Mouse (Mus musculus) intestine, postnatal 0 days (tissue): Measurements from ENCODE around the gene Elf5. TPM values are rescaled to one million over a fixed set of nuclear protein-coding genes. Genes with fewer than 3 reads are reported as not detected.

Experiments
- ATAC-seq: fragments of 200-750 bp; cut with Nextera tagmentation; 2 replicates; pipeline ENCODE4 v1.8.0; 2017; ENCODE audit warnings: mild to moderate bottlenecking, moderate TSS enrichment, moderate library complexity
- H3K27ac ChIP-seq: fragments of 300-500 bp; sonication (generic); 2 replicates; pipeline ENCODE4 v1.5.1; 2014; ENCODE audit warnings: mild to moderate bottlenecking, low read depth, low read length, moderate library complexity
- H3K27me3 ChIP-seq: fragments of 300-500 bp; sonication (generic); replicated peaks from 2 replicates; pipeline ENCODE4 v1.6.1; 2014; ENCODE audit warnings: low read length, mixed read lengths; ENCODE audit not compliant: control insufficient read depth, insufficient read depth
- H3K36me3 ChIP-seq: fragments of 300-500 bp; sonication (generic); 2 replicates; pipeline ENCODE4 v1.6.1; 2014; ENCODE audit warnings: mild to moderate bottlenecking, moderate library complexity; ENCODE audit not compliant: control insufficient read depth, insufficient read depth
- H3K4me1 ChIP-seq: fragments of 300-500 bp; sonication (generic); replicated peaks from 2 replicates; pipeline ENCODE4 v1.6.1; 2014; ENCODE audit warnings: antibody characterized with exemption, low read length, mixed read lengths; ENCODE audit not compliant: control insufficient read depth, insufficient read depth
- H3K4me2 ChIP-seq: fragments of 300-500 bp; sonication (generic); replicated peaks from 2 replicates; pipeline ENCODE4 v1.6.1; 2014; ENCODE audit warnings: low read depth, mild to moderate bottlenecking, moderate library complexity
- H3K4me3 ChIP-seq: fragments of 300-500 bp; sonication (generic); 2 replicates; pipeline ENCODE4 v1.5.1; 2014; ENCODE audit warnings: low read depth, low read length
- H3K9ac ChIP-seq: fragments of 300-500 bp; sonication (generic); 2 replicates; pipeline ENCODE4 v1.6.1; 2014; ENCODE audit warnings: mild to moderate bottlenecking, low read depth, low read length
- H3K9me3 ChIP-seq: fragments of 300-500 bp; sonication (generic); 2 replicates; pipeline ENCODE4 v1.6.1; 2016; ENCODE audit warnings: mixed run types; ENCODE audit not compliant: control insufficient read depth
- CTCF ChIP-seq: sonication (generic); IDR thresholded peaks from 2 replicates; pipeline ENCODE4 v1.5.1; 2016; ENCODE audit warnings: low read depth, mild to moderate bottlenecking, control low read depth, antibody characterized with exemption, moderate library complexity
- WGBS: fragments of 180-500 bp; shearing (Covaris S2); extraction: QIAGEN DNeasy Blood & Tissue Kit; methylation state at CpG from one replicate; pipeline ENCODE4 v1.1.7; 2014; 5-methylcytosine and 5-hydroxymethylcytosine counted together
- polyA plus RNA-seq: library from polyadenylated mRNA; unstranded; fragments of >200 nt; fragmentation: Nextera tagmentation; extraction: Ambion mirVana; gene quantifications from 2 replicates; pipeline ENCODE4 v1.2.1, GENCODE M21; 2015

The Elf5 gene
- polyA plus RNA-seq, 1 experiment from 2014 or later, result not detected

DNA sequence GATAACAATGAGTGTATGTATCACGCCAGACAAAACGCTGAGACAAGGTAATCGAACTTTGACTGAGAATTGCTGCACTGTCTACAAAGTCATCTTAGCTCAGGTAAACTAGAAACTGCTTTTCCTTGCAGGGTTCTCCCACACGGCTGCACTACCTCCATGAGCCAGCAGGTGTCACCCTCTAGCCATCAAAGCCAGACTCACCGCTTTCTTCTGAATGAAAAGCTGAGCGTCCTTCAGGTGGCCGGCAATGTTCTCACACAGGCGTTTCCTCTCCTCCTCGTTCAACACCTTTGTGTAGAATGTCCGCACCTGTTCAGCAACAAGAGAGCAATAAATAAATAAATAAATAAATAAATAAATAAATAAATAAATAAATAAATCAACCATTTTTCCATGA, 45.2 kb downstream of the Elf5 start:
- TF ChIP-seq CTCF, result peak; percentile 96
- Histone ChIP-seq H3K4me1 (no peaks in the 10 kb centered on the region), H3K27me3 (no peaks in the 10 kb centered on the region), H3K9ac (no peak overlapping the region), H3K4me3 (no peak overlapping the region), H3K27ac (no peak overlapping the region), H3K36me3 (peaks cover 72% of the 10 kb centered on the region), H3K4me2 (no peak overlapping the region), H3K9me3 (no peaks in the 10 kb centered on the region)
- 20% methylated on average over 10 of the region's 10 CpGs for WGBS
- ATAC-seq, result peak; percentile 58; the same call in 1 of the 2 replicates

- Histone ChIP-seq H3K9ac (no peak overlapping the region), H3K9me3 (no peaks in the 10 kb centered on the region), H3K4me3 (no peak overlapping the region), H3K4me1 (no peaks in the 10 kb centered on the region), H3K36me3 (peaks cover 76% of the 10 kb centered on the region), H3K4me2 (no peak overlapping the region), H3K27ac (no peak overlapping the region), H3K27me3 (no peaks in the 10 kb centered on the region)
- no peak for TF ChIP-seq CTCF
- no peak for ATAC-seq
- 89% methylated on average over 5 of the region's 5 CpGs for WGBS
Observed at GRCm38 (mm10) chr2:103457048-103457447, 45.6 kb downstream of the Elf5 start.

DNA sequence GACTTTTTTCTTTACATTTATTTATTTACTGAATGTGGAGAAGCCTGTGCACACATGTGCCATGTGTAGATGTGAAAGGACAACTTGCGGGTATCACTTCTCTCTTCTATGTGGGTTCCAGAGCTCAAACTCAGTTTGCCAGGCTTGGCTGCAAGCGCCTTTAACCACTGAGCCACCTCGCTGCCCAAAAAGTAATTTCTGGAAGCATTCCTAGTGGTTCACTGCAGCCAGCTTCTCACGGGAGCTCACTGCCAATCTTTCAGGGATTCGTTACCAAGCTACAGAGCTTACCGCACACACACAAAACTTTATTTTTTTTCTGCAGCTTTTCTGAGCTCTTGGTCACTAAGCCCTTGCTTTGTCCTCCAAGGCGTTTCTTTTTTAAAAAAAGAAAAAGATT, 46.1 kb downstream of the Elf5 start:
- no peak overlapping the region for H3K4me2 ChIP-seq
- H3K4me1 ChIP-seq, result no peaks in the 10 kb centered on the region
- WGBS, result 90% methylated on average over 7 of the region's 7 CpGs
- H3K27me3 ChIP-seq, result no peaks in the 10 kb centered on the region
- peaks cover 81% of the 10 kb centered on the region for H3K36me3 ChIP-seq
- no peak for TF ChIP-seq CTCF
- H3K4me3 ChIP-seq, result no peak overlapping the region
- H3K9ac ChIP-seq, result no peak overlapping the region
- H3K9me3 ChIP-seq, result no peaks in the 10 kb centered on the region
- no peak for ATAC-seq
- no peak overlapping the region for H3K27ac ChIP-seq

DNA sequence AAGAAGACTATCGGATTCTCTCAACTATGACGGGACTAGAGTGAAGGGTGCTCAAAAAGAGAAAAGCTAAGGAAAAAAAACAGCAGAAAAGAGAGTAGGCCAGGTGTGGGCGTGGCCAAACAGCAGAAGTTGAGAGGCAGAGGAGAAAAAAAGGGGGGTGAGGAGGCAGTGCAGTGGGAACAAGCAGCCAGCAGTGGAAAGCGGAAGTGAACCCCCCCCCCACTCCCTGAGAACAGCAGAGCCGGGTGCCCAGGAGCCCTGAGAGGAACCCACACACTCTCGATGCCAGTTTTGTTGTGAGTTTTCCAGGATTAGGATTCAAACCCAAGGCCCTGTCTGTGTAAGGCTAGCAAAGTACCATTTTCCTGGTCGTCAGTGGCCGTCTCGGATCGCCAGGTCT, 47.6 kb downstream of the Elf5 start:
- Histone ChIP-seq H3K4me2 (no peak overlapping the region), H3K36me3 (peaks cover 81% of the 10 kb centered on the region), H3K4me1 (no peaks in the 10 kb centered on the region), H3K9me3 (no peaks in the 10 kb centered on the region), H3K27ac (no peak overlapping the region), H3K4me3 (no peak overlapping the region), H3K27me3 (no peaks in the 10 kb centered on the region), H3K9ac (no peak overlapping the region)
- WGBS, result 95% methylated on average over 10 of the region's 10 CpGs
- TF ChIP-seq CTCF, result no peak
- ATAC-seq, result no peak

- Histone ChIP-seq H3K27ac (peak overlapping the region; percentile 15; the same call in 1 of the 2 replicates), H3K4me2 (no peak overlapping the region), H3K36me3 (peaks cover 79% of the 10 kb centered on the region), H3K27me3 (no peaks in the 10 kb centered on the region), H3K4me1 (no peaks in the 10 kb centered on the region), H3K9ac (no peak overlapping the region), H3K9me3 (no peaks in the 10 kb centered on the region), H3K4me3 (no peak overlapping the region)
- TF ChIP-seq CTCF, result no peak
- no peak for ATAC-seq
- 71% methylated on average over 8 of the region's 8 CpGs for WGBS
Observed at GRCm38 (mm10) chr2:103461210-103461609, 49.7 kb downstream of the Elf5 start.

DNA sequence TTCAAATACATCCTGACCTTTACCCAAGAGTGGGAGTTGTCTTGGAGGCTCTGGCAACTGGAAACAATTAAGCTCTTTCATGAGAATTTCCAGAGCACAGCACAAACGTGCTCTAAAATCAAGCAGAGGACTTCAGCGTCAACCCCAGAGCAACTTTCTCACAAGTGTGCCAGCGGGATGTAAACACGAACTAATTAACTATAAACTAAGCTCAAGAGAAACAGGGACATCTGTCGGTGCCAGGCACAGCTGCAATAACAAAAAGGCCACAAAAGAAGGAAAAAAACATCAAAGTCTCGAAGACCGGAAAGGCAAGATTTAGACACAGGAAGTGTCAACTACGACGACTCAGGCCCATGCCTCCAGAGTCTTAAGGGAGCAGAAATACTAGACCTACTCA, 50.3 kb downstream of the Elf5 start:
- H3K27ac ChIP-seq, result 0 out of 2 replicates have a peak overlapping the region, but pooled peaks have one; percentile 15
- no peak for ATAC-seq
- no peaks in the 10 kb centered on the region for H3K27me3 ChIP-seq
- H3K4me3 ChIP-seq, result no peak overlapping the region
- H3K9ac ChIP-seq, result no peak overlapping the region
- no peaks in the 10 kb centered on the region for H3K4me1 ChIP-seq
- no peaks in the 10 kb centered on the region for H3K9me3 ChIP-seq
- no peak for TF ChIP-seq CTCF
- H3K36me3 ChIP-seq, result peaks cover 79% of the 10 kb centered on the region
- WGBS, result 44% methylated on average over 9 of the region's 9 CpGs
- no peak overlapping the region for H3K4me2 ChIP-seq

DNA sequence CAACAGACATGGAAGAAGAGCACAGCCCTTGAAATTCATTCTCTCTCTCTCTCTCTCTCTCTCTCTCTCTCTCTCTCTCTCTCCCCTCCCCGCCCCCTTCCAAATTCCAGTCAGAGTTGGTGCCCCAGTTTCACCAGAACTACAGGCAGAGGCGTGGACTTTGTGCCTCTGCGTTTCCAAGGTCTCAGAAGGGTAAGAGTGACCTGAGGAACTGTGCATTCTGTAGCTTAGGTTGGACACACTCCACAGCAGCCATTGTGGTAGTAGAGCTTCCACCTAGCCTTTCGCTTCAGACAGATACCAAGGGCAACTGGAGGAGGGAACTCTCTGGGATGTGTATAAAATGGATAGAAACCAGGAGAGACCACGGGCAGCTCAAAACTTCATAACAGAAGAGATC, 51.3 kb downstream of the Elf5 start:
- no peak overlapping the region for H3K9ac ChIP-seq
- ATAC-seq, result no peak
- no peaks in the 10 kb centered on the region for H3K27me3 ChIP-seq
- H3K4me1 ChIP-seq, result no peaks in the 10 kb centered on the region
- H3K4me3 ChIP-seq, result no peak overlapping the region
- TF ChIP-seq CTCF, result no peak
- H3K27ac ChIP-seq, result no peak overlapping the region; the same call in 1 of the 2 replicates
- 92% methylated on average over 4 of the region's 5 CpGs for WGBS
- H3K4me2 ChIP-seq, result no peak overlapping the region
- no peaks in the 10 kb centered on the region for H3K9me3 ChIP-seq
- H3K36me3 ChIP-seq, result peaks cover 75% of the 10 kb centered on the region
